Mouse (Mus musculus): ENCODE data around the gene H2-K1. TPM values are rescaled to one million over a fixed set of nuclear protein-coding genes. Genes with fewer than 3 reads are reported as not detected.
A peak's percentile ranks its signal among the peaks of the same experiment; 100 is the strongest.

H2-K1 gene
- polyA plus RNA-seq, 1 experiment from 2014 or later = 2,994 TPM

GRCm38 (mm10) chr17:33950131-33950625 is 50.0 kb downstream of the H2-K1 start:
- peaks cover 54% of the 10 kb centered on the region for H3K79me2 ChIP-seq (ENCODE audit: inconsistent target)
- no peak overlapping the region for H3K27ac ChIP-seq
- peak overlapping the region; percentile 41; the same call in 1 of the 2 replicates for H3K4me3 ChIP-seq (ENCODE audit: inconsistent target)
- peaks cover 17% of the 10 kb centered on the region; the same call in 1 of the 2 replicates for H3K36me3 ChIP-seq (ENCODE audit: inconsistent target)
- WGBS (ENCODE audit: missing documents) = 83% methylated on average over 10 of the region's 10 CpGs

DNA sequence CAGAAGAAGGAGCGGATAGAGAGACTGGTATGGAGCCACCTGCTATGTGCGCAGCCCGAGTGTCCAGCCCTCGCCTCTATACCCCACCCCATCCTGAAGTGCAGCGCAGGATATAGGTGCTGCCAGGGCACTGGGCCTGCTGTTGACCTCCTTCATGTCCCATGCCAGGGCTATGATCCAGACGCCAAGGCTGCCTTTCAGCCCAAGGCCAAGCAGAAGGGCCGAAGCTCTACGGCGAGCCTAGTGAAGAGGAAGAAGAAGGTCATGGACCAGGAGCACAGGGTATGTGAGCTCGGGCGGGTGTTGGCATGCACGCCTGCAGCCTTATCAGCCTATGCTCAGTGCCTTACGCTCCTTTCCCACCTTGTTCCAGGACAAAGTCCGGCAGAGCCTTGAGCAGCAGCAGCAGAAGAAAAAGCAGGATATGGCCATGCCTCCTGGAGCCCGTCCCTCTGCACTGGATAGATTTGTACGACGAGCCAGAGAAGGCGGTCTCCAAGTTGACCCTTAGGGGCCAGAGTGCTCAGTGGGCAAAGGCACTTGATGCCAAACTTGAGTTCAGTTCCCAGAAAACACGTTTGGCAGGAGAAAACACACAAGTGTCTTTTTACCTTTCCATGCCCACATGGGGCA is 51.1 kb downstream of the H2-K1 start:
- peaks cover 23% of the 10 kb centered on the region; the same call in 1 of the 2 replicates for H3K36me3 ChIP-seq (ENCODE audit: inconsistent target)
- H3K4me3 ChIP-seq (ENCODE audit: inconsistent target) = no peak overlapping the region
- H3K27ac ChIP-seq = no peak overlapping the region
- H3K79me2 ChIP-seq (ENCODE audit: inconsistent target) = peaks cover 42% of the 10 kb centered on the region
- 93% methylated on average over 18 of the region's 19 CpGs for WGBS (ENCODE audit: missing documents)

GRCm38 (mm10) chr17:33948090-33948904 is 51.9 kb downstream of the H2-K1 start:
- Histone ChIP-seq H3K4me3 (ENCODE audit: inconsistent target) (no peak overlapping the region), H3K27ac (peak overlapping the region; percentile 65), H3K36me3 (ENCODE audit: inconsistent target) (peaks cover 21% of the 10 kb centered on the region; the same call in 1 of the 2 replicates), H3K79me2 (ENCODE audit: inconsistent target) (peaks cover 35% of the 10 kb centered on the region)
- 92% methylated on average over 22 of the region's 22 CpGs for WGBS (ENCODE audit: missing documents)

DNA sequence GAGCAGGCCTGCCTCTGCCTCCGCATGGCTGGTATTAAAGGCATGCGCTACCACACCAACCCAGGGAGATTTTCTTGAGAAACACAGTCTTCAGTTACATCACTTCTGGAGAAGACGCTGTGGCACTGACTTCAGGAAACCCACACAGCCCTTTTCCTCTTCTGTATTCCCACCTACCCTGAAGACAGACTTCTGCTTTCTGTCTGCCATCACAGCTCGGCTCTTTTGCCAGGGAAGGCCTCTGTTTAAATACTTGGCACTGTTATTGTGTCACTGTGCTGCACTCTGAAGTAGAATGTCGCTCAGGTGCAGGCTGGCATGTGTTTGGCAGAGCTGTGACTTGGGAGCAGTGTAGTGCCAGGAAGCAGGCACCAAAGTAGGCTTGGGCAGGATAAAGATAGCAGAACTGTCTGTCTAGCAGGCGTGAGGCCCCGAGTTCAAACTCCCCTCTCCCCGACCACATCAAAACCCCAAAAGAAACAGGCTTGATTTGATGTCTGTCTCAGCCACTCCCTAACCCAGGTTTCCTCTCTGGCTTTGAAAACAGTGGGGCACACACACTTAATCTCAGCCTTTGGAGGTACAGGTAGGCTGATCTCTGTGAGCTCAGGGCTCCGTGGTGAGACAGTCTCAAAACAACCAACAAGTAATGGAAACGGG is 52.6 kb downstream of the H2-K1 start:
- 20% methylated on average over 10 of the region's 10 CpGs for WGBS (ENCODE audit: missing documents)
- Histone ChIP-seq H3K27ac (peak overlapping the region; percentile 65), H3K36me3 (ENCODE audit: inconsistent target) (peaks cover 14% of the 10 kb centered on the region; the same call in 1 of the 2 replicates), H3K4me3 (ENCODE audit: inconsistent target) (no peak overlapping the region), H3K79me2 (ENCODE audit: inconsistent target) (peaks cover 30% of the 10 kb centered on the region; the same call in 1 of the 2 replicates)

Other genes starting within 250 kb of the H2-K1 start
- 103 to 129 TPM (median 115 TPM) in 3 replicates for gene Rab11b, start 239.8 kb downstream of the H2-K1 start, polyA plus RNA-seq (2018)
- 5.8 to 23.0 TPM (median 12.1 TPM) in 3 replicates for gene Angptl4, start 218.5 kb downstream of the H2-K1 start, polyA plus RNA-seq (2018)
- 5.5 to 10.9 TPM (median 9.8 TPM) in 3 replicates for gene Kank3, start 189.8 kb downstream of the H2-K1 start, polyA plus RNA-seq (2018)
- gene Rps28, start 175.8 kb downstream of the H2-K1 start, polyA plus RNA-seq (2018) = 746 to 2,425 TPM (median 1,878 TPM) in 3 replicates
- gene Ndufa7, start 175.8 kb downstream of the H2-K1 start, polyA plus RNA-seq (2018) = 105 to 236 TPM (median 213 TPM) in 3 replicates
- 2.0 to 5.0 TPM (median 4.1 TPM) in 3 replicates for gene Cd320, start 157.3 kb downstream of the H2-K1 start, polyA plus RNA-seq (2018)
- not detected in 3 replicates for gene Gm7029, start 126.5 kb downstream of the H2-K1 start, polyA plus RNA-seq (2018)
- 1.3 to 6.1 TPM (median 2.3 TPM) in 3 replicates for gene Kifc1, start 109.7 kb downstream of the H2-K1 start, polyA plus RNA-seq (2018)
- 1.8 TPM in 1 of 3 replicates, not detected in the others for gene Platr17, start 95.2 kb downstream of the H2-K1 start, polyA plus RNA-seq (2018)
- 32.1 to 95.9 TPM (median 50.6 TPM) in 3 replicates for gene Daxx, start 90.9 kb downstream of the H2-K1 start, polyA plus RNA-seq (2018)
- gene Tapbp, start 84.4 kb downstream of the H2-K1 start, polyA plus RNA-seq (2018) = 235 to 575 TPM (median 237 TPM) in 3 replicates
- gene Zbtb22, start 84.4 kb downstream of the H2-K1 start, polyA plus RNA-seq (2018) = 18.2 to 24.0 TPM (median 21.3 TPM) in 3 replicates
- gene Rgl2, start 70.8 kb downstream of the H2-K1 start, polyA plus RNA-seq (2018) = 36.9 to 101 TPM (median 53.4 TPM) in 3 replicates
- 39.8 to 92.0 TPM (median 50.8 TPM) in 3 replicates for gene Pfdn6, start 60.0 kb downstream of the H2-K1 start, polyA plus RNA-seq (2018)
- 10.9 to 27.3 TPM (median 11.8 TPM) in 3 replicates for gene Wdr46, start 59.7 kb downstream of the H2-K1 start, polyA plus RNA-seq (2018)
- gene B3galt4, start 48.9 kb downstream of the H2-K1 start, polyA plus RNA-seq (2018) = 4.0 to 11.7 TPM (median 6.8 TPM) in 3 replicates
- gene Vps52, start 44.5 kb downstream of the H2-K1 start, polyA plus RNA-seq (2018) = 30.3 to 39.3 TPM (median 30.5 TPM) in 3 replicates
- gene Rps18, start 44.3 kb downstream of the H2-K1 start, polyA plus RNA-seq (2018) = 829 to 1,952 TPM (median 1,389 TPM) in 3 replicates
- 12.0 to 17.2 TPM (median 17.1 TPM) in 3 replicates for gene Ring1, start 24.3 kb upstream of the H2-K1 start, polyA plus RNA-seq (2018)
- gene H2-Ke6, start 27.7 kb upstream of the H2-K1 start, polyA plus RNA-seq (2018) = 28.2 to 38.3 TPM (median 35.6 TPM) in 3 replicates
- gene Slc39a7, start 31.3 kb upstream of the H2-K1 start, polyA plus RNA-seq (2018) = 67.7 to 120 TPM (median 117 TPM) in 3 replicates
- 15.5 to 33.4 TPM (median 20.0 TPM) in 3 replicates for gene Rxrb, start 31.5 kb upstream of the H2-K1 start, polyA plus RNA-seq (2018)
- 0.79 to 1.6 TPM (median 1.2 TPM) in 3 replicates for gene Col11a2, start 39.1 kb upstream of the H2-K1 start, polyA plus RNA-seq (2018)
- 0.25 to 1.4 TPM (median 0.62 TPM) in 3 replicates for gene H2-Oa, start 92.0 kb upstream of the H2-K1 start, polyA plus RNA-seq (2018)
- 19.1 to 57.0 TPM (median 47.3 TPM) in 3 replicates for gene H2-DMa, start 119.2 kb upstream of the H2-K1 start, polyA plus RNA-seq (2018)
- 130 to 435 TPM (median 155 TPM) in 3 replicates for gene Brd2, start 122.3 kb upstream of the H2-K1 start, polyA plus RNA-seq (2018)
- 1.2 to 2.2 TPM (median 1.8 TPM) in 3 replicates for gene H2-DMb2, start 143.0 kb upstream of the H2-K1 start, polyA plus RNA-seq (2018)
- 26.4 to 54.6 TPM (median 34.2 TPM) in 3 replicates for gene H2-DMb1, start 152.7 kb upstream of the H2-K1 start, polyA plus RNA-seq (2018)
- gene Tap1, start 187.2 kb upstream of the H2-K1 start, polyA plus RNA-seq (2018) = 42.0 to 121 TPM (median 79.2 TPM) in 3 replicates
- gene Psmb9, start 187.4 kb upstream of the H2-K1 start, polyA plus RNA-seq (2018) = 38.9 to 88.0 TPM (median 49.9 TPM) in 3 replicates
- gene Psmb8, start 197.4 kb upstream of the H2-K1 start, polyA plus RNA-seq (2018) = 147 to 329 TPM (median 288 TPM) in 3 replicates
- 26.1 to 58.7 TPM (median 37.6 TPM) in 3 replicates for gene Tap2, start 203.2 kb upstream of the H2-K1 start, polyA plus RNA-seq (2018)
- 0.15 to 0.41 TPM (median 0.33 TPM) in 3 replicates for gene H2-Ob, start 238.6 kb upstream of the H2-K1 start, polyA plus RNA-seq (2018)

Data from macrophage (primary cell).